Mouse (Mus musculus) liver, adult 2 months (tissue): Measurements from ENCODE around the gene Egfr.
A peak's percentile ranks its signal among the peaks of the same experiment; 100 is the strongest.

Source experiments
- CTCF ChIP-seq: fragments of 200-500 bp; IDR thresholded peaks from 2 replicates; pipeline ENCODE4 v1.5.1; 2011; ENCODE audit warnings: low read depth, low read length, control low read depth
- POLR2A ChIP-seq: fragments of 200-500 bp; IDR thresholded peaks from 2 replicates; pipeline ENCODE4 v1.6.1; 2011; ENCODE audit warnings: low read length, control low read depth; ENCODE audit not compliant: insufficient read depth; ENCODE audit errors: extremely low read depth

DNA sequence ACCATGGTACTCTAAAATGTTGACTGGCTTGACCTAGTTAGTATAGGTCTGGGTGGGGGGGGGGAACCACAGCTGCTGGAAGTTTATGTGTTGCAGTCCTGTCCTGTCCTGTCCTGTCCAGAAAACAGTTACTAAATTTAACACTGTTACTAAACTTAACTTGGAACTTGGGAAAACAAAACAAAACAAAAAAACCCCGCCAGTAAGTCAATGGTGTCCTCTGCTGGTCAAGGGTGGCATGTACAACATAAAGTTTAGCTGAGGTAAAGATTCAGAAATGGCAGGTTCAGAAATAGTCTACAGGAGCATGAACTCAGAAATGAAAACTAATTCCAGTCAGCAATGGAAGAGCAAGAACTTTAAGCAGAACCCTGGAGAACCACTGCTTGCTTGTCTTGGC, 196.8 kb downstream of the Egfr start:
- TF ChIP-seq POLR2A (no peak), CTCF (peak; percentile 31; the same call in 1 of the 2 replicates)
